Mouse (Mus musculus): ENCODE data around the gene Acacb. TPM values are rescaled to one million over a fixed set of nuclear protein-coding genes. Genes with fewer than 3 reads are reported as not detected.
A peak's percentile ranks its signal among the peaks of the same experiment; 100 is the strongest.

Gene Acacb
- polyA plus RNA-seq, 1 experiment from 2014 or later: 1.4 TPM

DNA sequence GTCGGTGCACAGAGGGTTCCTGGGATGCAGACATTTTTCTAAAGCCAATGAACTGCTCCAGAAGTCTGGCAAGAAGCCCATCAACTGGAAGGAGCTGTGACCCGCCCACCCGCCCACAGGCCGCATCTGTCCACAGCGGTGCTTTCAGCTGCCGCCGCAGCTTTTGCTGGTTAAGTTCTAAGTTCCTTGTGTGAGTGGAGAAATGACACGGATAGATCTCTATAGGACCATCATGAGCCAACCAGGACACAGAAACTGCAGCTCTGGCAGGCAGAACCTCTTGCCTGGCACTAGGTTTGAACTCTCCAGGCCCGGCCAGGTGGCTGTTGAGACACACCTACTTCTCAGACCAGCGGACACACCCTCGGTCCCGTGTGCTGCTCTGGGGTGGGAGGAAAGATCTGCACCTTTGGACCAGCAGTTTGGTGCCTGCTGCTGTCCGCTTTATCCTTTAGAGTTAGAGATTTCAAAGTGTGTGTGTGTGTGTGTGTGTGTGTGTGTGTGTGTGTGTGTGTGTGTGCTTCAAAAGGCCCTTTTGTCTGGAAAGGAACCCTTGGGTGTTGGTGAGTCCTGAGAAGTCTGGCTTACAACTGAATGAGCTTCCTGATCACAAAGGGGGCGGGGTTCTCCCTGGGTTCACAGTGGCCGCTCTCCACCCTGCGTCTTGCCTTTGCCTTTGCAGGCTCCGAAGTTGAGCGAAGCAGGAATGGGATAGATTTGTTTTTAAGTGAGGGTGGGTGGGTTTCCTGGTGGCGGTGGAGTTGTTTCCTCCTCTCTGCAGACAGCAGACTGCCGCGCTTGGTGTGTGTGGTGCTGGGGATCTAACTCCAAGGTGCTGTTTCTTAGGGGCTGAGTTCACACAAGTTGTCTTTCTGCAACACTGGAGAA is 7.8 kb upstream of the Acacb start:
- peak; percentile 81 for ATAC-seq
- H3K4me2 ChIP-seq (replicated peaks): 0 out of 2 replicates have a peak overlapping the region, but pooled peaks have one; percentile 1
- 53% methylated on average over 21 of the region's 21 CpGs for WGBS

DNA sequence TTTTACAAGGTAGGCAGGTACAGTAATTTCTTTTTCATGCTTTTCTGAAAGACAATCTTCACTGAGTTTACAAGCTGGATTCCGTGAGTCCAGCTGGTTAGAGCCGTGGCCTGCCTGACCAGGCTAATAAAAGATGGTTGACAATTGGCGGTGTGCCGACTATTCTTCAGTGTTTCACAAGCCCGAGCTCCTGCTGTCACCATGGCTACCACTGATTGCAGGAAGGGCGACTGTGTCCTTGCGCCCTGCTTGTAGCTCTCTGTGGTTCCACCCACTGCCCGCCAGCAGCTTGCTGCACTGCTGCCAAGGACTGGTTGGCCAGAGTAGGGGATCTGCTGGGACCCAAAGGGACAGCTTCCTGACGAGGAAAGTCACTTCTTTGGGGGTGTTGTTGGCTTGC is 7.2 kb upstream of the Acacb start:
- peak; percentile 82 for ATAC-seq
- no peak overlapping the region for H3K4me3 ChIP-seq (replicated peaks)
- 43% methylated on average over 9 of the region's 9 CpGs for WGBS

More for the DNA sequence above, 7.8 kb upstream of the Acacb start:
- Histone ChIP-seq H3K36me3 (peaks cover 8% of the 10 kb centered on the region; the same call in 1 of the 2 replicates), H3K4me3 (replicated peaks) (no peak overlapping the region), H3K9ac (no peak overlapping the region), H3K9me3 (no peaks in the 10 kb centered on the region), H3K4me1 (replicated peaks) (peaks cover 39% of the 10 kb centered on the region), H3K27me3 (replicated peaks) (no peaks in the 10 kb centered on the region), H3K27ac (peak overlapping the region; percentile 80)

DNA sequence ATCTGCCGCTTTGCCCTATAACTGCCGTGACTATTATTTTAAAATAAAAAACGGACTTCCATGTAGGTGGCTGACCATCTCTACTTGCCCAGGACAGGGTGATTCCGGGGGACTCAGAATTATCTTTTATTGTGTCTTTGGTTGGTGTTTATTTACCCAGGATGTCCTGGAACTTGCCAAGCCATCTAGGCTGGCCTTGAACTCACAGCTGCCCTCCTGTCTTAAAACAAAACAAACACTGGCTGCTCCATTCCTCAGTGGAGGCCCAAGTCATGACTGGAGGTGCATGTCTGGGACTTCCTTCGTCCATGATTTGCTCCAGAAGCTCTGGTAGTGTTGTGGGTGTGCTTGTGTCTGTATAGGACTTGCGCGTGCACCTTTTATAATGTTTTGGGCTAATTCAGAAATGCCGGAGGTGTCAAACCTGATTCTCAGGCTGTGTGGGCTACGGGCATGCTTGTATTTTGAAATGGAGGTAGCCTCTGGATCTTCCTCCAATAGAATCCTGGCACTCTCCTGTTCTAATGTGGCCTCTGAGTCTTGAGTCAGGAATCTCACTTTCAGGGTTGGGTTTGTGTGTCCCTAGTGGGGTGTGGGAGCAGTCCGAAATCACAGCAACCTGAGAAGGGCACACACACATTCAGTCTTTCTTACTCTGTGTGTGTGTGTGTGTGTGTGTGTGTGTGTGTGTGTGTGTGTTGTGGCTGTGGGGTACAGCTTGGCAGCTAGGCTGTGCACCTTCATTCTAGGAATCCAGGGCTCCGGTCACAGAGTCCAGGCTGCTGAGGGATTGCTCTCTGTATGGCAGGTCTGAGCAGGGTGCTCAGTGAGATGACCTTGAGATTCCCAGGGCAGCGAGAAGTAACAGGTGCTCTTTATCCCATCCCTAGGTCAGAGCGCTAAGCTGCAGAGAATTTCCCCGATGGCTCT is 973 bp downstream of the Acacb start:
- no peak overlapping the region for H3K4me3 ChIP-seq (replicated peaks)
- no peaks in the 10 kb centered on the region for H3K9me3 ChIP-seq
- H3K4me2 ChIP-seq (replicated peaks): no peak overlapping the region
- H3K27me3 ChIP-seq (replicated peaks): no peaks in the 10 kb centered on the region
- peak overlapping the region; percentile 36; the same call in 1 of the 2 replicates for H3K27ac ChIP-seq
- H3K4me1 ChIP-seq (replicated peaks): peaks cover 21% of the 10 kb centered on the region
- 73% methylated on average over 14 of the region's 14 CpGs for WGBS
- no peaks in the 10 kb centered on the region for H3K36me3 ChIP-seq
- peak; percentile 46 for ATAC-seq
- H3K9ac ChIP-seq: no peak overlapping the region

More for the DNA sequence above, 7.2 kb upstream of the Acacb start:
- Histone ChIP-seq H3K4me1 (replicated peaks) (peaks cover 35% of the 10 kb centered on the region), H3K27ac (peak overlapping the region; percentile 80), H3K9ac (no peak overlapping the region), H3K36me3 (peaks cover 8% of the 10 kb centered on the region; the same call in 1 of the 2 replicates), H3K4me2 (replicated peaks) (0 out of 2 replicates have a peak overlapping the region, but pooled peaks have one; percentile 1), H3K9me3 (no peaks in the 10 kb centered on the region), H3K27me3 (replicated peaks) (no peaks in the 10 kb centered on the region)

GRCm38 (mm10) chr5:114152359-114153092 is 6.2 kb downstream of the Acacb start:
- no peak for ATAC-seq
- Histone ChIP-seq H3K9me3 (no peaks in the 10 kb centered on the region), H3K36me3 (no peaks in the 10 kb centered on the region), H3K9ac (no peak overlapping the region), H3K27me3 (replicated peaks) (no peaks in the 10 kb centered on the region), H3K4me1 (replicated peaks) (no peaks in the 10 kb centered on the region), H3K4me2 (replicated peaks) (no peak overlapping the region), H3K4me3 (replicated peaks) (no peak overlapping the region), H3K27ac (no peak overlapping the region)
- 79% methylated on average over 12 of the region's 12 CpGs for WGBS

- Histone ChIP-seq H3K9ac (no peak overlapping the region), H3K27me3 (replicated peaks) (no peaks in the 10 kb centered on the region), H3K4me2 (replicated peaks) (peak overlapping the region; percentile 42), H3K36me3 (no peaks in the 10 kb centered on the region), H3K4me1 (replicated peaks) (no peaks in the 10 kb centered on the region), H3K9me3 (no peaks in the 10 kb centered on the region), H3K4me3 (replicated peaks) (peak overlapping the region; percentile 28), H3K27ac (no peak overlapping the region)
- 7% methylated on average over 12 of the region's 12 CpGs for WGBS
- 0 out of 2 replicates have a peak, but pooled peaks have one; percentile 35 for ATAC-seq
These were observed 7.2 kb downstream of the Acacb start for GRCm38 (mm10) chr5:114153490-114153889.

- WGBS: 83% methylated on average over 5 of the region's 5 CpGs
- no peak overlapping the region for H3K27ac ChIP-seq
These were observed 8.4 kb downstream of the Acacb start for GRCm38 (mm10) chr5:114154765-114155164.

DNA sequence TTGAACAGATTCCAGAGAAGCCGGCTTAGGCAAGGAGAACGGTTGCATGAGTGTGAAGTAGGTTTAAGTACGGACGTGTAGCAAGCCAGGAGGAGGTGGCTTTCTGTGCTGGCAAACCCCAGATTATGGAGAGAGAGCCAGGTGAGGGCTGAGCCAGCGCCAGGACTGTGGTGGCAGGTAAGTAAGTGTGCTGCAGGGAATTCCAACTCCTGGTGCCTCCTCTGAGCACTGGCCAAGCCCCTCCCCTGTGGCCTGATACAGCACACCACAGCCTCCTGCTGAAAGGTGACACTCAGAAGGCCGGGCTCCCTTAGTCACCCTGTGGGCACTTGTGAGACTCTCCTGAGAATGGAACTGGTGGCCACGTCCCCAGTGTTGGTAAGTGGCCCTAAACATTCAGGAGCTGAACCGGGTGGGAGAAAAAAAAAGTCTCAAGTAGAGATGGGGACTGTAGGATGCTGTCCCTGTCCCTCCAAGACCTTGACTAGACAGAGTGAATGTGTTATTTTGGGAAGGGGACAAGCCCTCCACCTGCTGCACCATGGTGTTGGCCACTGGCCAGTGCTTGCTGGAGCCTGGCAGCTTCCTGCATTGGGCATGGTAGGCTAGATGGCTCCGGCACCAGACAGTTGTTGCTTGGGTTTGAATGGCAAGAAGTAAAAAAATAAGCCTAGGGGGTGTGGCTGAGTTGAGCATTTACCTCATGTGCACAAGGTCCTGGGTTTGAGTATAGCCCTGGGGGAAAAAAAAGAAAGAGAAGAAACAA is 9.0 kb downstream of the Acacb start:
- Histone ChIP-seq H3K36me3 (no peaks in the 10 kb centered on the region), H3K27ac (no peak overlapping the region), H3K9ac (no peak overlapping the region), H3K4me2 (replicated peaks) (no peak overlapping the region), H3K27me3 (replicated peaks) (no peaks in the 10 kb centered on the region), H3K4me3 (replicated peaks) (no peak overlapping the region), H3K4me1 (replicated peaks) (no peaks in the 10 kb centered on the region), H3K9me3 (no peaks in the 10 kb centered on the region)
- WGBS: 58% methylated on average over 9 of the region's 9 CpGs
- ATAC-seq: peak; percentile 67; the same call in 1 of the 2 replicates

More at GRCm38 (mm10) chr5:114154765-114155164, 8.4 kb downstream of the Acacb start:
- no peak overlapping the region for H3K4me3 ChIP-seq (replicated peaks)
- H3K4me2 ChIP-seq (replicated peaks): no peak overlapping the region
- no peaks in the 10 kb centered on the region for H3K36me3 ChIP-seq
- no peaks in the 10 kb centered on the region for H3K4me1 ChIP-seq (replicated peaks)
- no peak overlapping the region for H3K9ac ChIP-seq
- ATAC-seq: no peak
- no peaks in the 10 kb centered on the region for H3K27me3 ChIP-seq (replicated peaks)
- no peaks in the 10 kb centered on the region for H3K9me3 ChIP-seq

DNA sequence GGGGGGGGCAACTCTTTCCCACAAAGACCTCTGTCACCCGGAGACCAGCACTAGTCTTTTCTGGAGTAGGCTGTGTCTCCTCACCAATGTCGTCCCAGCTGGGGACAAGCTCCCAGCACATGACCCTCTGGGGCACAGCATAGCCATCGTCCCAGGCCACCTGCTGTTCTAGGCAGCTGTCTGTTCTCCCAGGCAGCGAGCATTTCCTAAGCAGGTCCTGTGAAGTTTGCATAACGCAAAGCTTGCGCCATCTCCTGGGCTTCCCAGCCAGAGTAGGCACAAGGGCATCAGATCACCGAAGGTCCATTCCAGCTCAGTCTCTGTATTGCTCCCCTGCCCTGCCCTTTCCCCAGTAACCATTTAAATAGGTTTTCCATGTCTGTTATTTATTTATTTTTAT is 10.9 kb downstream of the Acacb start:
- Histone ChIP-seq H3K27me3 (replicated peaks) (no peaks in the 10 kb centered on the region), H3K9ac (no peak overlapping the region), H3K4me1 (replicated peaks) (no peaks in the 10 kb centered on the region), H3K4me2 (replicated peaks) (no peak overlapping the region), H3K9me3 (no peaks in the 10 kb centered on the region), H3K36me3 (no peaks in the 10 kb centered on the region), H3K4me3 (replicated peaks) (no peak overlapping the region), H3K27ac (no peak overlapping the region)
- WGBS: 51% methylated on average over 7 of the region's 7 CpGs
- ATAC-seq: no peak

DNA sequence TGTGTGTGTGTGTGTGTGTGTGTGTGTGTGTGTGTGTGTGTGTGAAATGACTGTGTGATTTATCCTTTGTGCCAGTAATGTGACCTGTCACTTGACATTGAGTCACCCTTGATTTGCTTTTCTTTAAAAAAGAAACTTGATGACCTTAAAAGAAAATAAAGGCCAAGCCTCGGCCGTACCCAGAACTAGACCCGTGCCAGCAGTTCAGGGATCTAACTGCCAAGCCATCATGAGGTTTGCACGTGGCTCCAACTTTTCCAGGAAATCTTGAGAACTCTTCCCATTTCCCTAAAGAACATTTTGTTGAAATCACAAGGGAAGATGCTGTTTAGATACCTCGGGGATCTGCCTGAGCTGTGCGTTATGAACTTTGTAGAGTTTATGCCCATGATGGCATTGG is 15.1 kb downstream of the Acacb start:
- no peaks in the 10 kb centered on the region for H3K4me1 ChIP-seq (replicated peaks)
- no peaks in the 10 kb centered on the region for H3K9me3 ChIP-seq
- H3K4me2 ChIP-seq (replicated peaks): no peak overlapping the region
- H3K4me3 ChIP-seq (replicated peaks): no peak overlapping the region
- no peak overlapping the region for H3K27ac ChIP-seq
- H3K36me3 ChIP-seq: no peaks in the 10 kb centered on the region
- no peak overlapping the region for H3K9ac ChIP-seq
- WGBS: 93% methylated on average over 6 of the region's 6 CpGs
- H3K27me3 ChIP-seq (replicated peaks): no peaks in the 10 kb centered on the region
- no peak for ATAC-seq

GRCm38 (mm10) chr5:114162106-114162815 is 15.9 kb downstream of the Acacb start:
- Histone ChIP-seq H3K9ac (no peak overlapping the region), H3K27me3 (replicated peaks) (no peaks in the 10 kb centered on the region), H3K4me1 (replicated peaks) (no peaks in the 10 kb centered on the region), H3K36me3 (no peaks in the 10 kb centered on the region), H3K4me2 (replicated peaks) (no peak overlapping the region), H3K4me3 (replicated peaks) (no peak overlapping the region), H3K9me3 (no peaks in the 10 kb centered on the region), H3K27ac (no peak overlapping the region)
- ATAC-seq: no peak
- WGBS: 53% methylated on average over 12 of the region's 12 CpGs

Data from intestine, embryonic 15.5 days (tissue).